Mouse (Mus musculus) kidney, embryonic 16.5 days (tissue): ENCODE measurements around the gene Sardh. TPM values are rescaled to one million over a fixed set of nuclear protein-coding genes. Genes with fewer than 3 reads are reported as not detected.

Source experiments
- ATAC-seq: fragments of 200-750 bp; cut with Nextera tagmentation; 2 replicates; pipeline ENCODE4 v1.8.0; 2017; ENCODE audit warnings: moderate TSS enrichment; ENCODE audit not compliant: low FRiP score, low TSS enrichment
- H3K27ac ChIP-seq: fragments of 300-500 bp; sonication (generic); 2 replicates; pipeline ENCODE4 v1.5.1; 2014; ENCODE audit warnings: low read length
- H3K27me3 ChIP-seq: fragments of 300-500 bp; sonication (generic); 2 replicates; pipeline ENCODE4 v1.6.1; 2014; ENCODE audit warnings: low read length, control low read depth, mixed read lengths; ENCODE audit not compliant: insufficient read depth
- H3K36me3 ChIP-seq: fragments of 300-500 bp; sonication (generic); 2 replicates; pipeline ENCODE4 v1.6.1; 2014; ENCODE audit warnings: low read length, control low read depth, mixed read lengths; ENCODE audit not compliant: insufficient read depth
- H3K4me1 ChIP-seq: fragments of 300-500 bp; sonication (generic); 2 replicates; pipeline ENCODE4 v1.6.1; 2014; ENCODE audit warnings: low read length, control low read depth, mixed read lengths; ENCODE audit not compliant: insufficient read depth
- H3K4me2 ChIP-seq: fragments of 300-500 bp; sonication (generic); replicated peaks from 2 replicates; pipeline ENCODE4 v1.6.1; 2014; ENCODE audit warnings: low read depth, low read length
- H3K4me3 ChIP-seq: fragments of 300-500 bp; sonication (generic); 2 replicates; pipeline ENCODE4 v1.5.1; 2014; ENCODE audit warnings: mild to moderate bottlenecking, low read length
- H3K9ac ChIP-seq: fragments of 300-500 bp; sonication (generic); replicated peaks from 2 replicates; pipeline ENCODE4 v1.6.1; 2014; ENCODE audit warnings: low read length
- H3K9me3 ChIP-seq: fragments of 300-500 bp; sonication (generic); 2 replicates; pipeline ENCODE4 v1.6.1; 2016; ENCODE audit warnings: low read length, control low read depth
- WGBS: fragments of 180-500 bp; shearing (Covaris S2); extraction: QIAGEN DNeasy Blood & Tissue Kit; methylation state at CpG from one replicate; pipeline ENCODE4 v1.1.7; 2014; 5-methylcytosine and 5-hydroxymethylcytosine counted together
- polyA plus RNA-seq: library from polyadenylated mRNA; unstranded; fragments of >200 nt; fragmentation: Nextera tagmentation; extraction: Ambion mirVana; gene quantifications from 2 replicates; pipeline ENCODE4 v1.2.1, GENCODE M21; 2015

The Sardh gene
- polyA plus RNA-seq, result 64.7 and 71.3 TPM in 2 replicates

DNA sequence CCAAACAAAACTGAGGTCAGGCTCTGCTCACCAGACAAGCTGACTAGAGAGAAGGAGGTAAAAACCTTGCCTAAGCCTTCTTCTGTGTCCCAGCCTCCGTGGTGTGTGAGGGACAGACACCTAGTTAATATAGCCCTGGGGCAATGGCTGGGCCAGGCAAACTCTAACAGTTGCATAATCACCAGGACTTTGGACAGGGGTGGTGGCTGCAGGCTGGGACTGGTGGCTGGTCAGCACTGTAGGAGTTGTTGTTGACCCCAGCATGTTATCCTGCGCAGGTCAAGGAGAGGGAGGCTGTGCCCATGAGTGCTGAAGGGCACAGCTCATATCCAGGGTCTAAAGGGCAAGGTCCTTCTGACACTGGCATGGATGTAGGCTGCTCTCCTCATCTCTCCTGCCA lies at the start of gene Sardh:
Gene Sardh (minus strand): TSS at position 127 of the 400 bp plus-strand sequence.
- no peaks in the 10 kb centered on the region for H3K9me3 ChIP-seq
- peaks cover 26% of the 10 kb centered on the region for H3K4me1 ChIP-seq
- peak; percentile 2; the same call in 1 of the 2 replicates for ATAC-seq
- 0 out of 2 replicates have a peak, but pooled peaks cover under 1% of the 10 kb centered on the region for H3K36me3 ChIP-seq
- H3K27me3 ChIP-seq, result no peaks in the 10 kb centered on the region
- peak within 1 kb of the TSS; percentile 88 for H3K27ac ChIP-seq
- peak within 1 kb of the TSS; percentile 39 for H3K9ac ChIP-seq
- 69% methylated on average over 2 of the region's 2 CpGs for WGBS
- peak within 1 kb of the TSS; percentile 42 for H3K4me2 ChIP-seq
- H3K4me3 ChIP-seq, result peak within 1 kb of the TSS; percentile 8; the same call in 1 of the 2 replicates

DNA sequence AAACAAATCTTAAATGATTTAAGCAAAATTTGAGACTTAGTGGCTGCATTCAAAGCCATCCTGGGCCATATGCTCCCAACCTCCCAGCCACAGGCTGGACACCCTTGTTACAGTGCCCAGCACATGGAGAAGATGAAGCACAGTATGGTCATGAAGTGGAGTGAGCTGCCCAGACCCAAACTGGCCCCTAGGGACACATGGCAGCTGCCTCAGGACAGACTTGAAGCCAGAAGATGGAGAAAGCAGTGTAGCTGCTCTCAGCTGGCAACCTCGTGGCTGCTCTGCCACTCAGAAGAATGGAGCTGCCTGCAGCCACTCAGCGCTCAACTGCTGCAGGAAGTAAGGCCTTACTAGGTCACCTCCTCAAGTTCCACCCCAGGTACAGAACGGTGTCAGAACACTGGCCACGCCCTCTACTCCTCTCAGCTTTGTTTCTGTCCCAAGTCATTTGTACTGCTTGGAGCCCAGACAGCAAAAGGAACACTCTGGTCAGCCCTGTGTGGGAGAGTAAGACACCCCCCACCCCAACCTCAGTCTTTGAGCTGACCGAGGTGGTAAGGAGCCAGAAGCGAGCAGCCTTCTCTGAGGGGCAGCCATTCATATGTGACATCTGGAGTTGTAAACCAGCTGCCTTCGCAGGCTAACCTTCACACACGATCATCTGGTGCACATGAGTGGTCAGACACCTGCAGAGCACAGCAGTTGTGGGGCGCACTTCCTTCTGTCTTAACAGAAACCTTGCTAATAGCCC lies 48.7 kb upstream of the Sardh start:
- Histone ChIP-seq H3K4me1 (peaks cover 4% of the 10 kb centered on the region), H3K4me2 (no peak overlapping the region), H3K27ac (no peak overlapping the region), H3K27me3 (no peaks in the 10 kb centered on the region), H3K36me3 (peaks cover 4% of the 10 kb centered on the region), H3K9me3 (no peaks in the 10 kb centered on the region), H3K4me3 (no peak overlapping the region), H3K9ac (no peak overlapping the region)
- WGBS, result 51% methylated on average over 9 of the region's 9 CpGs
- ATAC-seq, result no peak

DNA sequence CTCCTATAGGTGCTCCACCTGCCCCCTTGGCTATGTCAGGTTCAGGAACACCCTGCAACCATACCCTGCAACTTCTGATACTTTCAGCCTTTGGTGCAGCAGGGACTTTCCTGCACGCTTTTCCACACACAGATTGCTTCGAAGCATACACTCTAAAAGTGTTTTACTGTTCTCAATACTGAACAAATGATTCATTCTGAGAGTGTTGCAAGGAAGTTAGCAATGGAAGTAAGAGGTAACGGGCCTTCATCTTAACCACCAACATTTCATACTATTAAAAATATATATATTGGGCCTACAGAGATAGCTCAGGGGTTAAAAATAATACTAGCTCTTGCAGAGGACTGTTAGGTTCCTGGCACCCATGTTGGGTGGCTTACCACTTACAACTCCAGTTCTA lies 46.6 kb upstream of the Sardh start:
- 92% methylated on average over 3 of the region's 3 CpGs for WGBS
- no peak for ATAC-seq
- H3K4me1 ChIP-seq, result no peaks in the 10 kb centered on the region
- H3K9me3 ChIP-seq, result no peaks in the 10 kb centered on the region
- no peak overlapping the region for H3K4me2 ChIP-seq
- H3K27ac ChIP-seq, result no peak overlapping the region
- H3K9ac ChIP-seq, result no peak overlapping the region
- no peak overlapping the region for H3K4me3 ChIP-seq
- H3K27me3 ChIP-seq, result no peaks in the 10 kb centered on the region
- peaks cover 19% of the 10 kb centered on the region for H3K36me3 ChIP-seq

DNA sequence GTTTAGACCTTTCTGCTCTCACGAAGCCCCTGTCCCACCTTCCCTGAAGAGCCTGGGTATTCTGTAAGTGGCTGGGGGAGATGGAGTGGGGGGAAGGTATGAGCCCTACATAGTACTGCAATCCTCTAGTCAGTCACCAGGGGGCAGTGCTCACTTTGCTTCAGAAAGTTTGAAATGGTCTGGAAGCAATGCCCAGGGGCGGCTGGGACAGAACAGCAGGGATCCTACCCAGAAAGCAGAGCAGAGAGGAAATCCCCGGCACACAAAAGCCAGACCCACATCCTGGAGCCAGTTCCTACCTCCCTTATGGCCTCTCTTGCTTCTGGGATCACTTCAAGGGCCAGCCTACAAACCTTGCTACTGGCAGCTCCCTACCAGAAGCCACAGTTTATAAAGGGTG lies 40.9 kb upstream of the Sardh start:
- no peak overlapping the region for H3K4me3 ChIP-seq
- no peaks in the 10 kb centered on the region for H3K9me3 ChIP-seq
- peak overlapping the region; percentile 65; the same call in 1 of the 2 replicates for H3K27ac ChIP-seq
- 21% methylated on average over 3 of the region's 3 CpGs for WGBS
- H3K36me3 ChIP-seq, result peaks cover 27% of the 10 kb centered on the region
- no peak overlapping the region for H3K4me2 ChIP-seq
- H3K9ac ChIP-seq, result no peak overlapping the region
- ATAC-seq, result peak; percentile 69
- no peaks in the 10 kb centered on the region for H3K27me3 ChIP-seq
- peaks cover 5% of the 10 kb centered on the region for H3K4me1 ChIP-seq

DNA sequence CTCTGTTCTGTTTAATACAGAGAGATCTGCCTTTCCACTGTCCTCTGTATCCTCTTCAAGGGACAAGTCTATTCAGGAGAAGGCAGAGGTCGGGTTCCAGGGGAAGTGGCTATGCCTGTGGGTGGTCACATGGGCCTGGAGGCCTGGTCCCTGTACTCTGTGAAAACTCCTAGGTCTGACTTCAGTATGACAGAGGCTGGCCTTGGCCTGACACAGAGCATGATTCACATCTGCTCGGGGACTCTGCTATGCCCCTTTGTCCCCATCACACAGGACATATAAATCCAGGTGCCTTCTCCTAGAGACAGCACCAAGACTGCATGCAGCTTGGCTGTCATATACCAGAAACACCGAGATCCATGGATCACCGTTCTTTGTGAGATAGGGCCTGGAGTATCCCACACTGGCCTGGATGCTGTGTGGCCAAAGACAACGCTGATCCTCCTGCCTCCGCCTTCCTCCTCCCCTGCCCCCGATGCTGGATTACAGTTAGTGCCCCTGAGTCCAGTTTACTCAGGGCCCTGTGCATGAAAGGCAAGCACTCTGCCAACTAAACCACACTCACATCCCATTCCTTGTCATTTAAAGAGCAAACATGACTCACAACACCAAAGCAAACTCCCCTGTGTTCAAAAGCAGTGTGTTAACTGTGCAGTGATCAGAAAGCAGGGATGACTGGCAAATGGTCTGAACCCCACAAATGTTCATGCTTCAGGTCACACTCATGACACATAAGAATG lies 39.0 kb upstream of the Sardh start:
- Histone ChIP-seq H3K4me3 (no peak overlapping the region), H3K9ac (no peak overlapping the region)
- WGBS, result 84% methylated on average over 7 of the region's 7 CpGs

GRCm38 (mm10) chr2:27284441-27284840 lies 36.3 kb upstream of the Sardh start:
- Histone ChIP-seq H3K4me3 (no peak overlapping the region), H3K27ac (no peak overlapping the region), H3K4me1 (peaks cover 4% of the 10 kb centered on the region), H3K36me3 (peaks cover 16% of the 10 kb centered on the region), H3K9me3 (no peaks in the 10 kb centered on the region), H3K9ac (0 out of 2 replicates have a peak overlapping the region, but pooled peaks have one; percentile 15), H3K4me2 (no peak overlapping the region), H3K27me3 (no peaks in the 10 kb centered on the region)
- WGBS, result 56% methylated on average over 7 of the region's 7 CpGs
- ATAC-seq, result no peak

More for the DNA sequence above, 39.0 kb upstream of the Sardh start:
- Histone ChIP-seq H3K9me3 (no peaks in the 10 kb centered on the region), H3K36me3 (peaks cover 29% of the 10 kb centered on the region), H3K27ac (no peak overlapping the region), H3K4me2 (no peak overlapping the region), H3K27me3 (no peaks in the 10 kb centered on the region), H3K4me1 (peaks cover 5% of the 10 kb centered on the region)
- ATAC-seq, result no peak

DNA sequence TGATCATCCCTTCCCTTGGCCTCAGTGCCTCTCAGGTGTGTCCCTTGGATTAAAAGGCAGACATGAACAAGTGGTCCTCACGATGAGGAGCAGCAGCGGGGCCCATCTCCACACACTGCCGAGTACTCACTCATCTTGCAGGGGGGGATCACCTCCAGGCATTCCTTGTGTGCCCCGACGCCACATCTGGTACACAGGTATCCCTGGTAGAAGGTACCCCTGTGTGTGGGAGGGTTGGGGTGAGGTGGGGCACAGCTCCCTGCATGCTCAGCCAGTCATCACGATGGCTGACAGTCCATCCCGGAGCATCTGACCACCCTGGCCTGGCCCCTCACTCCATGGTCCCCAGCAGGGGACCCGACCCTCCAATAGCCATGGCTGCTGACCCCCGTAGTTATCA lies 33.6 kb upstream of the Sardh start:
- no peaks in the 10 kb centered on the region for H3K27me3 ChIP-seq
- peaks cover 19% of the 10 kb centered on the region for H3K36me3 ChIP-seq
- H3K4me2 ChIP-seq, result no peak overlapping the region
- no peak overlapping the region for H3K9ac ChIP-seq
- H3K4me3 ChIP-seq, result no peak overlapping the region
- no peak for ATAC-seq
- no peaks in the 10 kb centered on the region for H3K9me3 ChIP-seq
- 94% methylated on average over 9 of the region's 9 CpGs for WGBS
- no peak overlapping the region for H3K27ac ChIP-seq
- H3K4me1 ChIP-seq, result no peaks in the 10 kb centered on the region

DNA sequence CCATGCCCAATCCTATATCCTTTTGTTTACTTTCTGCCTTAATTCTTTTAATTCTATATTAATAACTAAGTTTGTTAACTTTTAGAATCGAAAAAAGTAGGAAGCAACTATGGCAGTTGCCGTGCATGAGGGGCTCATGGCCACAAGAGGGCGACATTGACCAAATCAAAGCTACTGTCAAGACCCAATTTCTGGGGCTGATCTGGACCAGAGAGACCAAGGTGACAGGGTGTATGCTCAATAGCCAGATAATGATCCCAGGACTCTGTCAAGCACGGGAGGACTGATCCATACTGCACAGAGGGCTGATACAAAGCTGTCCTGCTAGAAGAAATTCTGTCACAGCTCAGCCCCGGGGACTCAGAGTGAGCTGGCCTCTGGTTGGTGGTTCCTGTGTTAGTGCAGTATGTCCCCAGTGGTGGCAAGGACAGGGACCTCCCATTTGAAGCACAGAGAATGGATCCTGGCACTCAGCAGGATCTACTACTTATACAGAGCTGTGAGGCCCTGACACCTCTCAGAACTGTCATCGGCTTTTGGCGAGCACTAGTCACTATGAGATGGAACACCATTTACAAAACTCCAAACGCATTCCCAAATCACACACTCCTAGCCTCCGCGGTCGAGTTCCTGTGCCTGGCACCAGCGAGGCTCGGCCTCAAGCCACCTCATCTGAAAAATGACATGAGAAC lies 32.9 kb upstream of the Sardh start:
- Histone ChIP-seq H3K4me2 (no peak overlapping the region), H3K9ac (no peak overlapping the region), H3K4me3 (no peak overlapping the region), H3K36me3 (peaks cover 21% of the 10 kb centered on the region), H3K27ac (no peak overlapping the region), H3K4me1 (no peaks in the 10 kb centered on the region), H3K27me3 (no peaks in the 10 kb centered on the region), H3K9me3 (no peaks in the 10 kb centered on the region)
- ATAC-seq, result 0 out of 2 replicates have a peak, but pooled peaks have one; percentile 37
- 68% methylated on average over 13 of the region's 13 CpGs for WGBS

GRCm38 (mm10) chr2:27278859-27279258 lies 30.7 kb upstream of the Sardh start:
- whole genome bisulfite sequencing, result 91% methylated on average over 7 of the region's 7 CpGs
- no peak overlapping the region for H3K27ac ChIP-seq
- no peak for ATAC-seq
- no peak overlapping the region for H3K9ac ChIP-seq
- H3K36me3 ChIP-seq, result peaks cover 32% of the 10 kb centered on the region
- H3K4me1 ChIP-seq, result no peaks in the 10 kb centered on the region
- H3K9me3 ChIP-seq, result peaks cover 3% of the 10 kb centered on the region; the same call in 1 of the 2 replicates
- no peak overlapping the region for H3K4me3 ChIP-seq
- H3K4me2 ChIP-seq, result no peak overlapping the region
- H3K27me3 ChIP-seq, result no peaks in the 10 kb centered on the region
